Comparison of ENCODE assay signal across 25 mouse cellular contexts in genomic region chr9:120993004-120993403, GRCm38 (mm10).
DNase-seq lines count a peak whose midpoint lies in the region; ATAC-seq lines count a peak whose summit lies in the region.
"Had no signal": no experiment of that assay in that cellular context is flagged by ENCODE, and none has a peak within 500 bp of the region (broad histone marks: within the 10 kb centered on the region; RNA-seq: fewer than 3 reads in every experiment).

No protein-coding gene starts in this region.

- peak; percentile 30 to 42 for DNase-seq in cerebellum, postnatal 10 days
- no peak for DNase-seq in cerebellum, postnatal 36 days
- no peak for DNase-seq in midbrain, embryonic 10.5 days (ENCODE audit: low spot score)
- peak; percentile 64 for DNase-seq in retina, embryonic 14.5 days (ENCODE audit: low spot score)
- DNase-seq in left cerebral cortex, adult 8-10 months (ENCODE audit: low spot score in 2 of 2): no peak
- no peak for DNase-seq in frontal cortex, postnatal 10 days (ENCODE audit: low spot score in 2 of 2)
- DNase-seq: adrenal gland, postnatal 14 days; cerebellum, adult 11 months; cerebellum, postnatal 14 days; embryo, embryonic 11 days; heart, postnatal 14 days; kidney, adult 8-10 months; kidney, postnatal 25 days; lung, adult 2 months; thymus, adult 18-20 months had no signal

- no peaks in the 10 kb centered on the region for H3K27me3 ChIP-seq in midbrain, embryonic 13.5 days
- no peaks in the 10 kb centered on the region for H3K27me3 ChIP-seq in midbrain, embryonic 10.5 days (ENCODE audit: low read depth, poor library complexity, severe bottlenecking)
- H3K27me3 ChIP-seq in hindbrain, embryonic 15.5 days: no peaks in the 10 kb centered on the region
- H3K27me3 ChIP-seq: heart, embryonic 12.5 days; liver, embryonic 12.5 days; stomach, embryonic 15.5 days had no signal

- no peaks in the 10 kb centered on the region for H3K9me3 ChIP-seq in midbrain, embryonic 13.5 days
- H3K9me3 ChIP-seq in midbrain, embryonic 10.5 days (replicated peaks): no peaks in the 10 kb centered on the region
- no peaks in the 10 kb centered on the region for H3K9me3 ChIP-seq in hindbrain, embryonic 15.5 days
- H3K9me3 ChIP-seq: heart, embryonic 12.5 days; limb, embryonic 12.5 days; liver, embryonic 12.5 days; megakaryocyte, embryonic 14.5 days; stomach, embryonic 15.5 days had no signal

- no peak overlapping the region for H3K4me3 ChIP-seq in midbrain, embryonic 13.5 days (replicated peaks)
- no peak overlapping the region for H3K4me3 ChIP-seq in midbrain, embryonic 10.5 days
- no peak overlapping the region for H3K4me3 ChIP-seq in hindbrain, embryonic 15.5 days
- H3K4me3 ChIP-seq: heart, embryonic 12.5 days; left cerebral cortex, adult 2 months; limb, embryonic 12.5 days; liver, embryonic 12.5 days; megakaryocyte, embryonic 14.5 days; stomach, embryonic 15.5 days had no signal

- H3K9ac ChIP-seq in midbrain, embryonic 13.5 days (replicated peaks): 0 out of 2 replicates have a peak overlapping the region, but pooled peaks have one; percentile 10
- H3K9ac ChIP-seq in hindbrain, embryonic 15.5 days: no peak overlapping the region
- H3K9ac ChIP-seq: heart, embryonic 12.5 days; limb, embryonic 12.5 days; liver, embryonic 12.5 days; stomach, embryonic 15.5 days had no signal

- H3K4me1 ChIP-seq in midbrain, embryonic 13.5 days (replicated peaks): peaks cover 48% of the 10 kb centered on the region
- H3K4me1 ChIP-seq in midbrain, embryonic 10.5 days: peaks cover 48% of the 10 kb centered on the region
- peaks cover 47% of the 10 kb centered on the region for H3K4me1 ChIP-seq in hindbrain, embryonic 15.5 days (replicated peaks)
- H3K4me1 ChIP-seq: liver, embryonic 12.5 days; megakaryocyte, embryonic 14.5 days had no signal

- WGBS in midbrain, embryonic 13.5 days: 37% methylated on average over 10 of the region's 10 CpGs
- WGBS in midbrain, embryonic 10.5 days: 73% methylated on average over 10 of the region's 10 CpGs
- 29% methylated on average over 10 of the region's 10 CpGs for WGBS in hindbrain, embryonic 15.5 days

- peak; percentile 74 for ATAC-seq in midbrain, embryonic 13.5 days
- ATAC-seq in hindbrain, embryonic 15.5 days (ENCODE audit: low FRiP score, low read depth): no peak; the same call in 1 of the 2 replicates
- ATAC-seq: activated CD4-positive, CD25-positive, alpha-beta regulatory T cell, adult 4 months; forebrain, embryonic 16.5 days; liver, embryonic 12.5 days had no signal

- H3K36me3 ChIP-seq in midbrain, embryonic 13.5 days: no peaks in the 10 kb centered on the region
- H3K36me3 ChIP-seq in midbrain, embryonic 10.5 days: no peaks in the 10 kb centered on the region
- no peaks in the 10 kb centered on the region for H3K36me3 ChIP-seq in hindbrain, embryonic 15.5 days
- H3K36me3 ChIP-seq: heart, embryonic 12.5 days; limb, embryonic 12.5 days; liver, embryonic 12.5 days; stomach, embryonic 15.5 days had no signal

- 0 out of 2 replicates have a peak overlapping the region, but pooled peaks have one; percentile 9 for H3K4me2 ChIP-seq in midbrain, embryonic 13.5 days (replicated peaks)
- H3K4me2 ChIP-seq in hindbrain, embryonic 15.5 days: no peak overlapping the region
- H3K4me2 ChIP-seq: heart, embryonic 12.5 days; limb, embryonic 12.5 days; liver, embryonic 12.5 days; stomach, embryonic 15.5 days had no signal

- H3K27ac ChIP-seq in midbrain, embryonic 13.5 days: peak overlapping the region; percentile 59; the same call in 1 of the 2 replicates
- H3K27ac ChIP-seq in midbrain, embryonic 10.5 days (replicated peaks): no peak overlapping the region
- H3K27ac ChIP-seq in hindbrain, embryonic 15.5 days (replicated peaks): peak overlapping the region; percentile 50
- H3K27ac ChIP-seq: left cerebral cortex, adult 2 months; limb, embryonic 12.5 days; liver, embryonic 12.5 days; stomach, embryonic 15.5 days had no signal

Comparison
In these comparisons a context has a peak if more than half of its experiments do, and no peak if none do; other contexts are left out.
1. DNase-seq: peak in cerebellum, postnatal 10 days (2 of 2) and retina, embryonic 14.5 days (single experiment); none in cerebellum, postnatal 36 days (0 of 2), midbrain, embryonic 10.5 days (single experiment), left cerebral cortex, adult 8-10 months (0 of 2) and frontal cortex, postnatal 10 days (0 of 2).